In genomic region chr4:57660470-57660869, GRCm38 (mm10) we compare ENCODE assay signal across 9 mouse cellular contexts. TPM values are rescaled to one million over a fixed set of nuclear protein-coding genes. Genes with fewer than 3 reads are reported as not detected.
DNase-seq lines count a peak whose midpoint lies in the region; ATAC-seq and TF ChIP-seq lines count a peak whose summit lies in the region.
"Had no signal": no experiment of that assay in that cellular context is flagged by ENCODE, and none has a peak within 500 bp of the region (broad histone marks: within the 10 kb centered on the region; RNA-seq: fewer than 3 reads in every experiment).

No protein-coding gene starts in this region.

- H3K27me3 ChIP-seq in heart, postnatal 0 days (ENCODE audit: control insufficient read depth, insufficient read depth, low read length): no peaks in the 10 kb centered on the region
- no peaks in the 10 kb centered on the region; the same call in 1 of the 2 replicates for H3K27me3 ChIP-seq in hindbrain, embryonic 13.5 days
- no peaks in the 10 kb centered on the region for H3K27me3 ChIP-seq in neural tube, embryonic 15.5 days (replicated peaks)
- H3K27me3 ChIP-seq: liver, embryonic 15.5 days had no signal

- H3K9me3 ChIP-seq in heart, postnatal 0 days (replicated peaks; ENCODE audit: control insufficient read depth, low read length): no peaks in the 10 kb centered on the region
- H3K9me3 ChIP-seq in hindbrain, embryonic 13.5 days: no peaks in the 10 kb centered on the region
- no peaks in the 10 kb centered on the region for H3K9me3 ChIP-seq in neural tube, embryonic 15.5 days (replicated peaks)
- H3K9me3 ChIP-seq: liver, embryonic 15.5 days had no signal

- H3K4me1 ChIP-seq in heart, postnatal 0 days (ENCODE audit: control insufficient read depth, insufficient read depth): peaks cover 6% of the 10 kb centered on the region; the same call in 1 of the 2 replicates
- H3K4me1 ChIP-seq in hindbrain, embryonic 13.5 days (replicated peaks): peaks cover 13% of the 10 kb centered on the region
- peaks cover 14% of the 10 kb centered on the region for H3K4me1 ChIP-seq in neural tube, embryonic 15.5 days
- H3K4me1 ChIP-seq: liver, embryonic 15.5 days had no signal

- no peak for TF ChIP-seq CTCF in heart, postnatal 0 days (IDR thresholded peaks at IDR 0.05; ENCODE audit: low read depth)

- H3K4me3 ChIP-seq in heart, postnatal 0 days (ENCODE audit: low read depth, low read length): no peak overlapping the region
- no peak overlapping the region for H3K4me3 ChIP-seq in hindbrain, embryonic 13.5 days
- H3K4me3 ChIP-seq in neural tube, embryonic 15.5 days (replicated peaks): no peak overlapping the region
- H3K4me3 ChIP-seq: liver, embryonic 15.5 days had no signal

- H3K27ac ChIP-seq in heart, postnatal 0 days (ENCODE audit: low read depth): peak overlapping the region; percentile 39
- H3K27ac ChIP-seq in hindbrain, embryonic 13.5 days: peak overlapping the region; percentile 48; the same call in 1 of the 2 replicates
- H3K27ac ChIP-seq in neural tube, embryonic 15.5 days (replicated peaks): peak overlapping the region; percentile 68
- H3K27ac ChIP-seq: liver, embryonic 15.5 days had no signal

- ATAC-seq in heart, postnatal 0 days (ENCODE audit: insufficient read depth, low read depth): peak; percentile 66
- peak; percentile 79; the same call in 1 of the 2 replicates for ATAC-seq in hindbrain, embryonic 13.5 days (ENCODE audit: low FRiP score)
- ATAC-seq in neural tube, embryonic 15.5 days (ENCODE audit: low FRiP score): peak; percentile 82
- ATAC-seq in monocyte, adult 5-6 weeks (replicated peaks; ENCODE audit: insufficient number of reproducible peaks, low FRiP score, low TSS enrichment, poor library complexity, severe bottlenecking): no peak

- WGBS in heart, postnatal 0 days: 26% methylated on average over 4 of the region's 4 CpGs
- 6% methylated on average over 4 of the region's 4 CpGs for WGBS in hindbrain, embryonic 13.5 days
- WGBS in neural tube, embryonic 15.5 days: 8% methylated on average over 4 of the region's 4 CpGs

- DNase-seq in heart, postnatal 0 days (ENCODE audit: low spot score): no peak
- no peak for DNase-seq in heart, adult 18-20 months
- peak; percentile 67 to 70 for DNase-seq in cerebellum, postnatal 25 days
- DNase-seq in kidney, adult 9 months: no peak
- no peak for DNase-seq in right cerebral cortex, postnatal 4 days

- H3K9ac ChIP-seq in heart, postnatal 0 days (replicated peaks; ENCODE audit: low read depth, low read length): no peak overlapping the region
- no peak overlapping the region for H3K9ac ChIP-seq in hindbrain, embryonic 13.5 days
- no peak overlapping the region for H3K9ac ChIP-seq in neural tube, embryonic 15.5 days (replicated peaks)
- H3K9ac ChIP-seq: liver, embryonic 15.5 days had no signal

- no peak overlapping the region for H3K4me2 ChIP-seq in heart, postnatal 0 days (ENCODE audit: low read depth, low read length)
- H3K4me2 ChIP-seq in hindbrain, embryonic 13.5 days: no peak overlapping the region
- peak overlapping the region; percentile 33 for H3K4me2 ChIP-seq in neural tube, embryonic 15.5 days
- H3K4me2 ChIP-seq: liver, embryonic 15.5 days had no signal

- TF ChIP-seq EP300 in heart, postnatal 0 days (IDR thresholded peaks at IDR 0.05; ENCODE audit: low read depth): no peak

- peaks cover 17% of the 10 kb centered on the region for H3K36me3 ChIP-seq in heart, postnatal 0 days (replicated peaks; ENCODE audit: control insufficient read depth, insufficient read depth, low read length)
- H3K36me3 ChIP-seq in hindbrain, embryonic 13.5 days: peaks cover 9% of the 10 kb centered on the region; the same call in 1 of the 2 replicates
- H3K36me3 ChIP-seq in neural tube, embryonic 15.5 days: peaks cover 3% of the 10 kb centered on the region; the same call in 1 of the 2 replicates
- H3K36me3 ChIP-seq: liver, embryonic 15.5 days had no signal

RNA-seq across cellular contexts. Expression of gene Akap2, which starts 57.0 kb away (rescaled TPM):
- total RNA-seq in heart, postnatal 0 days (2014; rRNA removed; ENCODE audit: low replicate concordance): 64.1 and 65.5 TPM in 2 replicates
- 33.8 and 37.7 TPM in 2 replicates for polyA plus RNA-seq in heart, postnatal 0 days (2015; fragmentation: Nextera tagmentation; extraction: Ambion mirVana)
- total RNA-seq in heart, adult 18-20 months (2021): 10 to 100 TPM; 90.7 to 99.5 TPM
- 17.0 and 17.7 TPM in 2 replicates for polyA plus RNA-seq in hindbrain, embryonic 13.5 days (2015; fragmentation: Nextera tagmentation; extraction: Ambion mirVana)
- polyA plus RNA-seq in neural tube, embryonic 15.5 days (2015; fragmentation: Nextera tagmentation; extraction: Ambion mirVana): 11.0 and 19.4 TPM in 2 replicates
- 0.67 to 1.3 TPM (median 0.96 TPM) in 3 replicates for total RNA-seq in monocyte, adult 5-6 weeks (2017)

Comparison
In these comparisons a context has a peak if more than half of its experiments do, and no peak if none do; other contexts are left out.
1. DNase-seq: peak in cerebellum, postnatal 25 days (2 of 2); none in heart, postnatal 0 days (single experiment), heart, adult 18-20 months (0 of 2), kidney, adult 9 months (single experiment) and right cerebral cortex, postnatal 4 days (single experiment).
2. RNA of gene Akap2, which starts 57.0 kb away (total RNA-seq): 90.7 to 99.5 TPM in heart, adult 18-20 months and 64.1 to 65.5 TPM in heart, postnatal 0 days; 0.67 to 1.3 TPM in monocyte, adult 5-6 weeks; every median in the first group is over 10 times any median in the second.
3. Peak in every context shown above with its lines, with median percentiles within 50 percentile points of each other: H3K27ac ChIP-seq.